Mouse (Mus musculus): ENCODE results near the gene Kcnb1. TPM values are rescaled to one million over a fixed set of nuclear protein-coding genes. Genes with fewer than 3 reads are reported as not detected.
A peak's percentile ranks its signal among the peaks of the same experiment; 100 is the strongest.

The Kcnb1 gene
- polyA plus RNA-seq, 1 experiment from 2014 or later, result 0.85 TPM

DNA sequence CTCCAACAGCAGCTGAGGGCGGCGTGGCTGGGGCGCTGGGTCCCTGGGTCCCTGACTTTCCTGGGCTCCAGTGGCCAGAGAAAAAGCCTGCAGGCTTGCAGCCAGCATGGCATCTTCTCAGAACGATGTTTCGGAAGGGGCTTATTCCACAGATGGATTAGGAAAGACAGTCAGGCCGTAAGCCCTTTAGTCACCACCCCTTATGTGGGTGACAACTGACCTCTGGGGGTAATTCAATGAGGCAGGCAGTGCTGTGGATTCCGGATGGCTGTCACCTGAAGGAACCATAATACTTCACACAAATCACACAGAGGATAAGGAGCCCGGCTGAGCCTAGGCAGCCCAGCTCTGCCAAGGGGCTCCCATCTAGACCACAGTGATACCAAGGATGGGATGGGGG lies 8.9 kb downstream of the Kcnb1 start:
- no peak overlapping the region for H3K9ac ChIP-seq (ENCODE audit: low read length)
- ATAC-seq (ENCODE audit: insufficient number of reproducible peaks, insufficient read depth, low FRiP score, low read depth), result no peak
- no peak overlapping the region for H3K27ac ChIP-seq (replicated peaks in 1 of 2; ENCODE audit: control insufficient read depth in 1 of 2, insufficient read depth in 1 of 2, low read depth in 2 of 2, low read length in 2 of 2)
- no peaks in the 10 kb centered on the region for H3K4me1 ChIP-seq (ENCODE audit: control insufficient read depth in 2 of 2, insufficient read depth in 2 of 2, low read length in 2 of 2)
- no peak overlapping the region for H3K4me2 ChIP-seq (ENCODE audit: low read length)
- H3K36me3 ChIP-seq (ENCODE audit: control insufficient read depth, insufficient read depth, low read length), result no peaks in the 10 kb centered on the region
- H3K9me3 ChIP-seq (ENCODE audit: control insufficient read depth, low read length), result no peaks in the 10 kb centered on the region
- 70% methylated on average over 8 of the region's 8 CpGs for WGBS
- H3K27me3 ChIP-seq (ENCODE audit: control insufficient read depth, insufficient read depth, low read length), result peaks cover 17% of the 10 kb centered on the region
- no peak overlapping the region for H3K4me3 ChIP-seq (ENCODE audit: control insufficient read depth in 1 of 2, insufficient read depth in 1 of 2, low read depth in 1 of 2, low read length in 2 of 2)

- no peaks in the 10 kb centered on the region for H3K4me1 ChIP-seq (ENCODE audit: control insufficient read depth in 2 of 2, insufficient read depth in 2 of 2, low read length in 2 of 2)
- H3K27ac ChIP-seq (replicated peaks in 1 of 2; ENCODE audit: control insufficient read depth in 1 of 2, insufficient read depth in 1 of 2, low read depth in 2 of 2, low read length in 2 of 2), result no peak overlapping the region
- WGBS, result 73% methylated on average over 10 of the region's 10 CpGs
- H3K9me3 ChIP-seq (ENCODE audit: control insufficient read depth, low read length), result no peaks in the 10 kb centered on the region
- no peak overlapping the region for H3K9ac ChIP-seq (ENCODE audit: low read length)
- H3K4me2 ChIP-seq (ENCODE audit: low read length), result no peak overlapping the region
- no peak overlapping the region for H3K4me3 ChIP-seq (ENCODE audit: control insufficient read depth in 1 of 2, insufficient read depth in 1 of 2, low read depth in 1 of 2, low read length in 2 of 2)
- H3K36me3 ChIP-seq (ENCODE audit: control insufficient read depth, insufficient read depth, low read length), result no peaks in the 10 kb centered on the region
- ATAC-seq (ENCODE audit: insufficient number of reproducible peaks, insufficient read depth, low FRiP score, low read depth), result no peak
- peaks cover under 1% of the 10 kb centered on the region; the same call in 1 of the 2 replicates for H3K27me3 ChIP-seq (ENCODE audit: control insufficient read depth, insufficient read depth, low read length)
These were observed 10.7 kb downstream of the Kcnb1 start for GRCm38 (mm10) chr2:167179301-167179700.

GRCm38 (mm10) chr2:167177231-167177641 lies 12.7 kb downstream of the Kcnb1 start:
- no peaks in the 10 kb centered on the region for H3K4me1 ChIP-seq (ENCODE audit: control insufficient read depth in 2 of 2, insufficient read depth in 2 of 2, low read length in 2 of 2)
- ATAC-seq (ENCODE audit: insufficient number of reproducible peaks, insufficient read depth, low FRiP score, low read depth), result no peak
- H3K4me2 ChIP-seq (ENCODE audit: low read length), result no peak overlapping the region
- no peak overlapping the region for H3K9ac ChIP-seq (ENCODE audit: low read length)
- no peaks in the 10 kb centered on the region for H3K27me3 ChIP-seq (ENCODE audit: control insufficient read depth, insufficient read depth, low read length)
- WGBS, result 51% methylated on average over 10 of the region's 10 CpGs
- no peaks in the 10 kb centered on the region for H3K9me3 ChIP-seq (ENCODE audit: control insufficient read depth, low read length)
- no peak overlapping the region for H3K27ac ChIP-seq (replicated peaks in 1 of 2; ENCODE audit: control insufficient read depth in 1 of 2, insufficient read depth in 1 of 2, low read depth in 2 of 2, low read length in 2 of 2)
- H3K36me3 ChIP-seq (ENCODE audit: control insufficient read depth, insufficient read depth, low read length), result no peaks in the 10 kb centered on the region
- H3K4me3 ChIP-seq (ENCODE audit: control insufficient read depth in 1 of 2, insufficient read depth in 1 of 2, low read depth in 1 of 2, low read length in 2 of 2), result no peak overlapping the region

- Histone ChIP-seq H3K4me2 (ENCODE audit: low read length) (no peak overlapping the region), H3K9ac (ENCODE audit: low read length) (no peak overlapping the region), H3K27ac (replicated peaks in 1 of 2; ENCODE audit: control insufficient read depth in 1 of 2, insufficient read depth in 1 of 2, low read depth in 2 of 2, low read length in 2 of 2) (no peak overlapping the region), H3K4me3 (ENCODE audit: control insufficient read depth in 1 of 2, insufficient read depth in 1 of 2, low read depth in 1 of 2, low read length in 2 of 2) (no peak overlapping the region), H3K4me1 (ENCODE audit: control insufficient read depth in 2 of 2, insufficient read depth in 2 of 2, low read length in 2 of 2) (no peaks in the 10 kb centered on the region), H3K36me3 (ENCODE audit: control insufficient read depth, insufficient read depth, low read length) (no peaks in the 10 kb centered on the region), H3K9me3 (ENCODE audit: control insufficient read depth, low read length) (no peaks in the 10 kb centered on the region), H3K27me3 (ENCODE audit: control insufficient read depth, insufficient read depth, low read length) (no peaks in the 10 kb centered on the region)
- no peak for ATAC-seq (ENCODE audit: insufficient number of reproducible peaks, insufficient read depth, low FRiP score, low read depth)
- WGBS, result 80% methylated on average over 6 of the region's 6 CpGs
These were observed 14.7 kb downstream of the Kcnb1 start for GRCm38 (mm10) chr2:167175284-167175683.

DNA sequence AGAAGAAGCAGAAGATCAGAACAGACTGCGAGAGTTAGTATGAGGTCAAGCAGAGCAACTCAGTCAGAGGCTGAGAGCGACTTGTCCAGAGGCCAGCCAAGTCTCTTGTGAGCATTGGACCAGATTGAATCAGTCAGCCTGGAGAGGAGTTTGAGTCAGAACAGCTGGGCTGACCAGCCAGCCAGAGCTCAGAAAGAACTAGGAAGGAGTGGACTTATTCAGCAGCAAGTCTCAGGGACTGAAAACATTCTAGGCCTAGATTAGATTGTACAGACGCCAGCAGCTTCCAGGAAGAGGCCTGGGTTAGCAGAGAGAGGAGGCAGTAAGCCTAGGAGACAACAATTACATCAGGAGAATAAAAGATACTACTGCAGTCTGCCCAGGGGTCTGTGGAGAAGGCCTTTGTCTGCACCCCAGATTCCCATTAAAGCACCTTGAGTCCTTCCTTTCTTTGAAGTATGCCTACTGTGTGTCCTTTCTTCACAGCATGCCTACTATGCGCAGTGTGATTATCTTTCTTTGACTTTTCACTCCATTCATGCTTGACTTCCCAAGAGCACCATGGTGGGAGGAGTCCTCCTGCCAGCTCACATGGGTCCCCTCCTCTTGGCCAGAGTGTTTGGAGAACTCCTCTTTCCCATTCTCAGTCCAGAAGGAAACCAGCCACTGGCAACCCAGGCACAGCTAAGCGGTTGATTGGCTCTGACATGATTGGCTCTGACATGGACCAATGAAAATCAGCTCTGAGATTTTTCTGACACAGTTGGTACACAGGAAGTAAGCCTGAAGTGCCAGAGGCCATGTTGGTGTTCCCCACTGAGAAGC lies 16.7 kb downstream of the Kcnb1 start:
- H3K9me3 ChIP-seq (ENCODE audit: control insufficient read depth, low read length), result no peaks in the 10 kb centered on the region
- no peak for ATAC-seq (ENCODE audit: insufficient number of reproducible peaks, insufficient read depth, low FRiP score, low read depth)

GRCm38 (mm10) chr2:167167515-167168212 lies 22.3 kb downstream of the Kcnb1 start:
- Histone ChIP-seq H3K4me2 (ENCODE audit: low read length) (no peak overlapping the region), H3K4me1 (ENCODE audit: control insufficient read depth in 2 of 2, insufficient read depth in 2 of 2, low read length in 2 of 2) (peaks cover 18 to 26% of the 10 kb centered on the region in 2 experiments), H3K36me3 (ENCODE audit: control insufficient read depth, insufficient read depth, low read length) (no peaks in the 10 kb centered on the region), H3K9me3 (ENCODE audit: control insufficient read depth, low read length) (no peaks in the 10 kb centered on the region), H3K4me3 (ENCODE audit: control insufficient read depth in 1 of 2, insufficient read depth in 1 of 2, low read depth in 1 of 2, low read length in 2 of 2) (no peak overlapping the region), H3K9ac (ENCODE audit: low read length) (0 out of 2 replicates have a peak overlapping the region, but pooled peaks have one; percentile 8), H3K27ac (replicated peaks in 1 of 2; ENCODE audit: control insufficient read depth in 1 of 2, insufficient read depth in 1 of 2, low read depth in 2 of 2, low read length in 2 of 2) (peak overlapping the region; percentile 42 to 65), H3K27me3 (ENCODE audit: control insufficient read depth, insufficient read depth, low read length) (no peaks in the 10 kb centered on the region)
- ATAC-seq (ENCODE audit: insufficient number of reproducible peaks, insufficient read depth, low FRiP score, low read depth), result peak; percentile 64
- WGBS, result 33% methylated on average over 11 of the region's 11 CpGs

More for the DNA sequence above, 16.7 kb downstream of the Kcnb1 start:
- Histone ChIP-seq H3K36me3 (ENCODE audit: control insufficient read depth, insufficient read depth, low read length) (no peaks in the 10 kb centered on the region), H3K27ac (replicated peaks in 1 of 2; ENCODE audit: control insufficient read depth in 1 of 2, insufficient read depth in 1 of 2, low read depth in 2 of 2, low read length in 2 of 2) (peak overlapping the region; percentile 37 to 59; a peak in 2 of 4 replicates), H3K9ac (ENCODE audit: low read length) (no peak overlapping the region), H3K4me3 (ENCODE audit: control insufficient read depth in 1 of 2, insufficient read depth in 1 of 2, low read depth in 1 of 2, low read length in 2 of 2) (no peak overlapping the region), H3K4me2 (ENCODE audit: low read length) (no peak overlapping the region), H3K27me3 (ENCODE audit: control insufficient read depth, insufficient read depth, low read length) (no peaks in the 10 kb centered on the region), H3K4me1 (ENCODE audit: control insufficient read depth in 2 of 2, insufficient read depth in 2 of 2, low read length in 2 of 2) (peaks cover 7% of the 10 kb centered on the region in 2 experiments)
- WGBS, result 68% methylated on average over 5 of the region's 5 CpGs

DNA sequence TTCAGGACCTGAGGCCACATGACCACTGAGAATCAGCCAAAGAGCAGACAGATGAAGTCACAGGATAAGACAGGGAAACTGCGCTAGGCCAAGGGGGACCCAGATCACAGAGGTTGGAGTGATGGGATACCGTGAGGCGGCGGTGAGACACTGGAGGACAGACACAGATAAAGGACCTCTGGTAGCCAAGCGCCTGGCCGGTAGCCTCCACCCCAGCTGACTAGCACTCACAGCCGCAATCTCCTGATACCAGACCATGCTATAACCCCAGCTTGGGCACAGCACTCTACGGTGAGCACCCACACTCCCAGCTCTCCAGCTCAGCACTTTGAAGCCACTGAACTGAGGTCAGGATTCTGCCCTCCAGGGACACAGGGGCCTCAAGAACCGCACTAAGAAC lies 26.4 kb downstream of the Kcnb1 start:
- H3K27ac ChIP-seq (replicated peaks in 1 of 2; ENCODE audit: control insufficient read depth in 1 of 2, insufficient read depth in 1 of 2, low read depth in 2 of 2, low read length in 2 of 2), result no peak overlapping the region
- ATAC-seq (ENCODE audit: insufficient number of reproducible peaks, insufficient read depth, low FRiP score, low read depth), result no peak
- WGBS, result 73% methylated on average over 9 of the region's 9 CpGs

More for the DNA sequence above, 26.4 kb downstream of the Kcnb1 start:
- Histone ChIP-seq H3K4me3 (ENCODE audit: control insufficient read depth in 1 of 2, insufficient read depth in 1 of 2, low read depth in 1 of 2, low read length in 2 of 2) (no peak overlapping the region), H3K9ac (ENCODE audit: low read length) (no peak overlapping the region), H3K4me2 (ENCODE audit: low read length) (no peak overlapping the region), H3K27me3 (ENCODE audit: control insufficient read depth, insufficient read depth, low read length) (no peaks in the 10 kb centered on the region), H3K4me1 (ENCODE audit: control insufficient read depth in 2 of 2, insufficient read depth in 2 of 2, low read length in 2 of 2) (peaks cover 15 to 24% of the 10 kb centered on the region in 2 experiments), H3K9me3 (ENCODE audit: control insufficient read depth, low read length) (0 out of 2 replicates have a peak, but pooled peaks cover 5% of the 10 kb centered on the region), H3K36me3 (ENCODE audit: control insufficient read depth, insufficient read depth, low read length) (no peaks in the 10 kb centered on the region)
